Mouse (Mus musculus) c-Kit-positive CD71-positive TER-119-negative erythroid progenitor cells, embryonic 14.5 days (primary cell): Measurements from ENCODE around the gene Lingo3.
A peak's percentile ranks its signal among the peaks of the same experiment; 100 is the strongest.
"Not testable (repeated sequence)": the region's sequence is repeated elsewhere in the genome, so short reads cannot be mapped to it uniquely, and the experiment has no call there.

Source experiments
- DNase-seq: peaks from one replicate; pipeline ENCODE4 v3.0.0-alpha.2; 2013; ENCODE audit warnings: low read depth

Gene Lingo3

DNA sequence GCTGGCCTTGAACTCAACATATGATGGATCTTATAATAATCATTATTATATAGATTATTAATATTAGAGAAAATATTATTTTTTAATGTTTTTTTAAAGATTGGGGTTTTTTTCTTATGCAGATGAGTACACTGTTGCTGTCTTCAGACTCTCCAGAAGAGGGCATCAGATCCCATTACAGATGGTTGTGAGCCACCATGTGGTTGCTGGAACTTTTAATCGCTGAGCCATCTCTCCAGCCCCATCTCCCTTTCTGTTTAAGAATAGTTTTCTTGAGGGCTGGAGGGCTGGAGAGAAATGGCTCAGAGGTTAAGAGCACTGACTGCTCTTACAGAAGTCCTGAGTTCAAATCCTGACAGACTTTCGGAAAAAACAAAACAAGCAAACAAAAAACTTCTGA, 21.8 kb downstream of the Lingo3 start:
- DNase-seq: no peak

DNA sequence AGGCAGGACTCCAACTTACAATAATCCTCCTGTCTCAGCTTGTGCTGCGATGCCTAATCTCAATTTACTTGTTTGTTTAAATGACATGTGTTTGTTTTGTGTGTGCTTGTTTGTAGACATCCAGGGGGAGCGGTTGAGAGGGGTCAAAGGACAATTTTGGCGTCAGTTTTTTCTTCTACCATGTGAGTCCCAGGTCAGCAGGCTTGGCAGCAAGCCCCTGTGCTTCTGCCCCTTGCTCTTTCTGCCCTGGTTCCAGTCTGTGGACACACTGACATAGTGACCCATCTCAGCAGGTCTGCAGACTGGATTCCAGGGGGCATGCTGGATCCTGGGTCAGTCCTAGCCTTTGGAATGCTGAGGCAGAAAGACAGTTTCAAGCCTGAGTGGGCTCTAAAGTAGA, 24.4 kb downstream of the Lingo3 start:
- no peak for DNase-seq

DNA sequence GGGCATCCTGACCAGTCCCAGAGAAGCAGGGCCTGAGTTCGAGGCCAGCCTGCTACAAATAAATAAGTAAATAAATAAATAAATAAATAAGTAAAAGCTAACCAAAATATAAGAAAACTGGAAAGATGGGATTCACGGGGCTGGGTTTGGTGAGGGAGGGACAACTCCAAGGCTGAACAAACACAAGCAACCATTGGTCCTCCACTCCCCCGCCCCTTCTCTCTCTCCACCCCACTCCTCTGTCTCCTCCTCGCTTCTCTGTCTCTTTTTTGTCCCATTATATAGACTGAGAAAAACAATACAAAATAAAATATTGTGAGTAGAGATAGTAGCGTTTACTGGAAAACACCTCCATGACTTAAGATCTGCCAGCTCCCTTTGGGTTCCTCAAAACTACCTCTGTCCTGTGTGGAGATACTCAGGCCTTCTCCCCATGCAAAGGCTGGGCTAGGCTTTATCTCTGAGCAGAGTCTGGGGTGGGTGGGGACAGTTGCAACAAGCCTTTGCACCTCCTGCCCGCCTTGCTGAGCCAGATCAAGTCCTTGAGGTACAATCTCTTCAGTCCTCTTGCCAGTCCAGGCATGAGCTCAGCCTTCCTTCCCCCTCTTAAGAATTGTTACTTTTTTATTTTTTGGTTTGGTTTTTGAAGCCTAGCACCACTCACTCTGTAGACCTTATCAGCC, 25.1 kb downstream of the Lingo3 start:
- peak; percentile 81 for DNase-seq

DNA sequence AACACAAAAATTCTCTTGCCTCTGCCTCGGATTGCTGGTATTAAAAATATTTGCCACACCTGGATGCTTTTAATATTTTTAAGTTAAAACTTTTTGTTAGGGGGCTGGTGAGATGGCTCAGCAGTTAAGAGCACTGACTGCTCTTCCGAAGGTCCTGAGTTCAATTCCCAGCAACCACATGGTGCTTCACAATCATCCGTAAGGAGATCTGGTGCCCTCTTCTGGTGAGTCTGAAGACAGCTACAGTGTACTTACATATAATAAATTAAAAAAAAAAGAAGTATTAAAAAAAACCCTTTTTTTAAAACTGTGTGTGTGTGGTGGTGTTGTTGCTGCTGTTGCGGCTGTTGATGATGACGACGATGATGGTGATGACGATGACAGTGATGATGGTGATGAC, 25.9 kb downstream of the Lingo3 start:
- DNase-seq: not testable (repeated sequence)

DNA sequence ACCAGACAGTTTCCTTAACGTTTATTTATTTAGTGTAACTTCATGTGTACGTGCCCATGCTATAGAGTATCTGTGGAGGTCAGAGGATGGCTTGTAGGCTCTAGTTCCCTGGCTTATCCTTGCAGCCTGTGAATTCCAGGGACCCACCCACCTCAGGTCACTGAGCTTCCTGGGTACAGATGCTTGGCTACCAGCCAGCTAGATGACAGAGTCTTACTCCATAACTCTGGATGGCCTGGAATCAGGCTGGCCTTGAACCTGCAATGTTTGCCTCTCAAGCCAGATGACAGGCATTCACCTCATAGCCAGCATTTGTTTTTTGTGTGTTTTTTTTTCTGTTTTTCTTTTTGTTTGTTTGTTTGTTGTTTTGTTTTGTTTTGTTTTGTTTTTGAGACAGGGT, 26.7 kb downstream of the Lingo3 start:
- no peak for DNase-seq

- not testable (repeated sequence) for DNase-seq
These were observed 27.5 kb downstream of the Lingo3 start for GRCm38 (mm10) chr10:80816303-80816702.

DNA sequence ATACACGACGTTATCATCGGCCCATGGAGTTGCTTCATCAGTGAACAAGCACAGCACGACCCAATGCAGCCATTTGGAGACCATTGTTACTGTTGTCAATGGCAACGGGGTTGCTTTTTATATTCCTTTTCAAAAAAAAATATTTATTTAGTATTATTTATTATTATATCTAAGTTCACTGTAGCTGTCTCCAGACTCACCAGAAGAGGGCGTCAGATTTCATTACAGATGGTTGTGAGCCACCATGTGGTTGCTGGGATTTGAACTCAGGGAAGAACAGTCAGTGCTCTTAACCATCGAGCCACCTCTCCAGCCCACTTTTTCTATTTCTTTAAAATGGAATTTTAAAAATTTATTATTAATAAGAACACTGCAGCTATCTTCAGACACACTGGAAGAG, 29.0 kb downstream of the Lingo3 start:
- no peak for DNase-seq

DNA sequence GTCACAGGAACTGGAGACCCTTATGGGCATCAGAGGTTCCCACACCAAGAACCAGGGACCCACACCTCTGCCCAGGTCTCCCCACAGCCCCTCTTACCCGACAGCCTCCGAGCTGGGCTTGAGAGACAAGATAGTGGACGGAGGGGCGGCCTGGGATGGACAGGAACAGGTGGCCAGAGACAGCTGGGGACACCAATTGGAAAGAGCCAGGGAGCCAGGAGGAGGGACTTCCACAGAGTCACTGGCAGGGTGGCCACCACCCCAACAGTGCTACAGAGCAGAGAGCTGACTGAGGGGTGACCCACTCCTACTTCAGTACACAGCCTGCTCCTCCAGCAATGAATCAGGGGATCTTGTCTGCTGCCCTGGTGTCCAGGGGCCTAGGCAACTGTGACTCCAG, 30.5 kb downstream of the Lingo3 start, which contains the start of gene Jsrp1:
Gene Jsrp1, minus strand, starts transcription at position 133 of the 400 bp plus-strand sequence.
- DNase-seq: no peak

GRCm38 (mm10) chr10:80812391-80813041, 31.3 kb downstream of the Lingo3 start:
- DNase-seq: no peak

DNA sequence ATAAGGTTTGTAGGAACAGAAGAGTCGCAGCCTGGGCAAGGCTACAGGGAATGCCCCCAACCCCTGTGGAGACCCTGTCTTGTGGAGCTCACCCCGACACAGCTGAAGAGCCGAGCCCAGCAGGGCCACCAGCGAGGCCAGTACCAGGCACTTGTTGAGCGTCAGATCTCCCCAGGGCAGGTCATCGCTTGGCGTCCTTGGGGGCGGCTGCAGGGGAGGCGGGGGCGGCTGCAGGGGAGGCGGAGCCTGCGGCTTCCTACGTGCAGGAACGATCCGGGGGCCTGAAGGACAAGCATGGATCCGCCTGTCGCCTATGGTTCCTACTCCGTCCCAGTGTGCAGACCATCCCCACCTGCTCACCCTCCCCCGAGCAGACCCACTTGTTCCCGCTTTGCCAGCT, 33.8 kb downstream of the Lingo3 start:
- no peak for DNase-seq

DNA sequence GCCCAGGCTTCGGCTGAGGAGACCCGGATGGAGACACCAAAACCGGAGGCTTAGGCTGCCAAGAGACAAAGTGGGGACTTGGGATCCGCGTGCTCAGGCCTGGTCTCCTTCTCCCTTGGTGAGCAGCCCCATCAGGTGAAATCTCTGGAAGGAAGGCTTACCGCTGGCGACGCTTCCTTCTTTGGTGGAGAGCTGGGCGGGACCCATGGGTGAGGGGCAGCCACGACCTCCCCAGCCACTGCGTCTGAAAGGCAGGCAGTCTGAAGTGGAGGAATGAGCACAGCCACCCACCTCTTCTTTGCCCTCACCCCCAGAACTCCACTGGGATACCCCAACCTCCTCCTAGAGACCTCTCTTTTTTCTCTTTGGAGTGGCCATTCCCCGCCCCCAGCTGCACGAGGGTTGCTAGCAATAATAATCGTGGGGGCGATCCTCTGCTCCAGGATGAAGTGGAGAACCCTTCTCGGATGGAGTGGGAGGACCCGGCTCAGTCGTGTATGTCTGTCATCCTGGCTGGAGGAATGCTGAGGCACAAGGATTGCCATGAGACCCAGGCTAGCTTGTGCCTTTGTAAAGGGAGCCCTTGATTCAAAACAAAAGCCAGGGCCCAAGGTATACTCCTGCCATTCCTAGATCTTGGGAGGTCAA, 34.7 kb downstream of the Lingo3 start:
- DNase-seq: no peak

DNA sequence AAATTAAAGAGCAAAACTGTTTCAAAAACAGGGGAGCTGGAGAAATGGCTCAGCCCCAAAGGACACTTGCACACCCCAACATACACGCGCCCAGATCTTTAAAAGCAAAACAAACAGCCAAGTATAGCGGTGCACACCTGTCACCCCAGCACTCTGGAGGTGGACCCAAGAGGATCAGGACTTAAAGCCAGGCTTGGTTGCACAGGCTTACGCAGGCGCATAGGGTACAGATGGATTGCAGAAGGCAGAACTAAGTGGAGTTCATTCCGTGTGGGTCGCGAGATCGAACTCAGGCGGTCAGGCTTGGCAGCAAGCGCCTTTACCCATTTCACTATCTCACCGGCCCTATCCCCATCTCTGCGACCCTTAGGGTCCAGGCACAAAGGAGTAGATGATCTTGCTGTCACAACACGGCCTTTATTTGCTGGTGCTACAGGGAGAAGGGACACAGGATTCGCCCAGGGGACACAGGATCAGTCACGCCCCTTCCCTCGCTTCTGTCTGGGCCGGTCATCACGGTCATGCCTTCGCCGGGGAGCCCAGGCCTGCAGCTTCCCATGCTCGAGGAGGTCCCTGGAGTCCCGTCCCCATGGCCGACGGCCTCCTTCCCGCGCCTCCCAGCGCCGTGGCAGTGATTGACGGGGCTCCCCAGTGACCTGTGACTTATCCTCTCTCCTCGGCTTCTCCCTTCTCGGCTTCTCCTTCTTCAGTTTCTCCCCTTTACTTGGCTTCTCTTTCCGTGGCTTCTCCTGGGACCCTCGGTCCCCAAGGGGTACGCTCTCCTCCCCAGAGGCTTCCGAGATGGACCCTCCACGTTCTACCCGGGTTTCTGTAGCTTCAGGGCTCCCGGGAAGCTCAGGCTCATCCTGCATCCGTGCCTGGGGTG, 35.5 kb downstream of the Lingo3 start:
- DNase-seq: no peak

GRCm38 (mm10) chr10:80807057-80807627, 36.7 kb downstream of the Lingo3 start:
- no peak for DNase-seq

- no peak for DNase-seq
These were observed 37.3 kb downstream of the Lingo3 start for GRCm38 (mm10) chr10:80806341-80807056.

- DNase-seq: peak; percentile 69
These were observed 37.9 kb downstream of the Lingo3 start for GRCm38 (mm10) chr10:80805925-80806324.

- no peak for DNase-seq
These were observed 38.5 kb downstream of the Lingo3 start for GRCm38 (mm10) chr10:80805322-80805721.

- DNase-seq: no peak
These were observed 38.9 kb downstream of the Lingo3 start, which contains the start of gene Amh for GRCm38 (mm10) chr10:80804916-80805315. TSS of gene Amh (plus strand) at chr10:80805243.

DNA sequence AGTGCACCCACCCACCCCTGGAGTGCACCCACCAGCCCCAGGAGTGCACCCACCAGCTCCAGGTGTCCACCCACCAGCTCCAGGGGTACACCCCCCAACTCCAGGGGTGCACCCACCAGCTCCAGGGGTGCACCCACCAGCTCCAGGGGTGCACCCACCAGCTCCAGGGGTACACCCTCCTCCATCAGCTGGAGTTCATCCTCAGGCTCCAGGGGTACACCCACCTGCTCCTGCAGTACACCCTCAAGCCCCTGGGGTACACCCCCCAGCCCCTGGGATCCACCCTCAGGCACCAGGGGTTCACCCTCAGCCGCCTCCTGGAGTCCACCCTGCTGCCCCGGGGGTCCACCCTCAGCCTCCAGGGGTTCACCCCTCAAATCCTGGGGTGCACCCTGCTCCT, 39.5 kb downstream of the Lingo3 start:
- no peak for DNase-seq

DNA sequence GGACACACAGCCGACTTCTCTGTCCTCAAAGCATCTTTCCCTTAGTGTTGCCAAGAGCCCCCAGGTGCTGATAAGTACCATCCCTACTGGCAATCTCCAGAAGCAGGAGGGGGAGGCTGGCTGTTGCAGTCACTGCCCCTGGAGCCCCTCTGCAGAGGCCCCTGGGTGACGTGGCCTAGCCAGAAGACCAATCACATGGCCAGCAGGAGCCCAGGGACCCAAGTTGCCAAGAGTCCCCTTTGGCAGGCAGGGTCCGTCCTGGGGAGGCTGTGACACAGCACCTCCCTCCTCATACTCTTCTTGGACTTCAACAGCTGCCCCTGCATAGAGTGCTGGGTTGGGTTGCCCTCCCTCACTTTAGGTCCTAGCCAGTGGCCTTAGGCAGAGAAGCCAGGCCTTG, 40.8 kb downstream of the Lingo3 start:
- no peak for DNase-seq

DNA sequence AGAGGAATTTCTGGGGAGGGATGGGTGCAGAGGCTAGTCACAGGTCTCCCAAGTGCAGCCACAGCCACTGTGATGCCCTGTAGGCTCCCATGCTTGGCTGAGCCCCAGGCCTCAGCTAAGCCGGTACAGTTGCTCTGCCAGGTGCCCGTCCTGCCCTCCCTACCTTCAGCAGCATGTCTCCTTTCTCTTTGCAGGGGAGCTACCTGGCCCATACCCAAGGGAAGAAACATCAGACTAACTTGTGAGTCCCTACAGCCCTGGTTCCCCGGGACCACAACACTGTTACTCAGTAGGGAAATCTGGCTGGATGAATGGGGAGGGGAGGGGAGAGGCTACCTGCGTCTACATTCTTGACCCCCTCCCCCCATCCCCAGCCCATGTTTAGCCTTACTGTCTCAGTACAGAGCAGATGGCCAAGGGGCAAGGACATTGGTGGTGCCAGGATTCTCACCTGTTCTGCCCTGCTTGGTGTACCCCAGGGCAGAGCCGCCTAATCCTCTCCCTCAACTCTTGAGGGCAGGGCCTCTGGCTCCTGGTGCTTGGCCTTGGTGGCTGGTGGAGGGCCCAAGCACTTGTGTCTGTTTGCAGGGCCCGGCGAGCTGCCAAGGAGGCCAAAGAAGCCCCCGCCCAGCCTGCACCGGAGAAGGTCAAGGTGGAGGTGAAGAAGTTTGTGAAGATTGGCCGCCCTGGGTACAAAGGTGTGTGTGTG, 41.5 kb downstream of the Lingo3 start:
- no peak for DNase-seq
